Mouse (Mus musculus) small intestine, adult 2 months (tissue): ENCODE data around the gene Gm10271.

Experiments
- CTCF ChIP-seq: fragments of 200-500 bp; IDR thresholded peaks from 2 replicates; pipeline ENCODE4 v1.5.1; 2012; ENCODE audit warnings: low read depth, mild to moderate bottlenecking, control low read depth, inconsistent platforms, low read length, moderate library complexity, mixed read lengths; ENCODE audit not compliant: insufficient replicate concordance, insufficient read length; ENCODE audit errors: extremely low read depth
- POLR2A ChIP-seq: fragments of 200-500 bp; IDR thresholded peaks from 2 replicates; pipeline ENCODE4 v1.6.1; 2012; ENCODE audit warnings: low read depth, mild to moderate bottlenecking, control low read depth, inconsistent platforms, low read length, moderate library complexity

DNA sequence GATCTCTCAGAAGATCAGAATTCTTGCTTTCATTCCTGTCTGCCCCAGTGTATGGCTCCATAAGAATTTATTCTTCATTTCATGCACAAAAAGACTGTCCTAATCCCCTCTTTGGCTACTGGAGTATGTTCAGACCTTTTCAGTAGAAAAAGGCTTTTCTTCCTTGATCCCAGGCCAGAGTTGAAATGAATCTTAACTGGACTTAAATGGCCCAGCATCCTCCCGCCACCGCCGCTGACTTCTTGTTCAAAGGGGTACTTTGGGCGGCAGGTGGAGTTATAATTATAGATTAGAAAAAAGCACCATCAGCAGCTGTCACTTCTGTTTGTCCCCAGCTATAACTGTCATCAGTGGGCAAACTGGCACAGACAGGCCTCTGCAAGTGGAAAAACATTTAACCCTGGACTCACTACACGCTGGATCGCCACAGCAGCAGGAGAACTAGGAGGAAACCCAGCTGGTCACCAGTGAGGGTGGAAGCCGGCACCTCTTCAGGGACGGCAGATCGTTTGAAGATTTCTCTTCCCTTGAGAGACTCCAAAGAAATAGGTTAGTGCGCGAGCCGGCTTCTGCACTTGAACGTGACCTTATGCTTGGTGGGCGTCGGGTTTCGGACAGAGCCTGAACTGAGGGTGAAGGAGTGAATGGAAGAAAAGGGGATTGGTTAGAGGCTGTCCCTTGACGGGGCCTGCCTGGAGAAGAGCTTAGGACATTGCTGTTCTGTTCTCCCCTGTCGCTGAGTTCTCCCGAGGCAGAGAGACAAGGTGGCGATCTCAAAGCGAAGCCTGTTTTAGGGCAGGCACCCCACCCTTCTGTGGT lies 14.1 kb upstream of the Gm10271 start, which contains the start of gene Best3:
- no peak for TF ChIP-seq CTCF
- no peak for TF ChIP-seq POLR2A
